Mouse (Mus musculus) midbrain, postnatal 0 days (tissue): ENCODE results near the gene Gid4. TPM values are rescaled to one million over a fixed set of nuclear protein-coding genes. Genes with fewer than 3 reads are reported as not detected.
"Not testable (repeated sequence)": the region's sequence is repeated elsewhere in the genome, so short reads cannot be mapped to it uniquely, and the experiment has no call there.

Experiments used
- ATAC-seq: fragments of 200-750 bp; cut with Nextera tagmentation; 2 replicates; pipeline ENCODE4 v1.8.0; 2017; ENCODE audit warnings: moderate number of reproducible peaks, mild to moderate bottlenecking, moderate TSS enrichment, moderate library complexity; ENCODE audit not compliant: low FRiP score
- DNase-seq: peaks from one replicate; pipeline ENCODE4 v3.0.0-alpha.2; 2015; ENCODE audit warnings: low spot score
- H3K27ac ChIP-seq: fragments of 300-500 bp; sonication (generic); 2 replicates; pipeline ENCODE4 v1.5.1; 2014; ENCODE audit warnings: low read depth, mild to moderate bottlenecking, low read length, mixed read lengths
- H3K27me3 ChIP-seq: fragments of 300-500 bp; sonication (generic); 2 replicates; pipeline ENCODE4 v1.6.1; 2014; ENCODE audit warnings: low read length, control low read depth, mixed read lengths; ENCODE audit not compliant: insufficient read depth
- H3K36me3 ChIP-seq: fragments of 300-500 bp; sonication (generic); 2 replicates; pipeline ENCODE4 v1.6.1; 2014; ENCODE audit warnings: low read length, control low read depth, mixed read lengths; ENCODE audit not compliant: insufficient read depth
- H3K4me1 ChIP-seq: fragments of 300-500 bp; sonication (generic); 2 replicates; pipeline ENCODE4 v1.6.1; 2014; ENCODE audit warnings: mild to moderate bottlenecking, control low read depth, antibody characterized with exemption, low read length, mixed read lengths; ENCODE audit not compliant: insufficient read depth
- H3K4me2 ChIP-seq: fragments of 300-500 bp; sonication (generic); 2 replicates; pipeline ENCODE4 v1.6.1; 2014; ENCODE audit warnings: low read depth, mild to moderate bottlenecking, low read length, mixed read lengths; ENCODE audit not compliant: poor library complexity, severe bottlenecking
- H3K4me3 ChIP-seq: fragments of 300-500 bp; sonication (generic); 2 replicates; pipeline ENCODE4 v1.5.1; 2014; ENCODE audit warnings: low read depth, mild to moderate bottlenecking, low read length, moderate library complexity
- H3K9ac ChIP-seq: fragments of 300-500 bp; sonication (generic); replicated peaks from 2 replicates; pipeline ENCODE4 v1.6.1; 2014; ENCODE audit warnings: mild to moderate bottlenecking, low read length, moderate library complexity, mixed read lengths; ENCODE audit not compliant: poor library complexity, severe bottlenecking
- H3K9me3 ChIP-seq: fragments of 300-500 bp; sonication (generic); 2 replicates; pipeline ENCODE4 v1.6.1; 2016; ENCODE audit warnings: low read length, control low read depth
- CTCF ChIP-seq: IDR thresholded peaks from 2 replicates; pipeline ENCODE4 v1.5.1; 2016; ENCODE audit warnings: antibody characterized with exemption, mild to moderate bottlenecking
- WGBS: fragments of 180-500 bp; shearing (Covaris S2); extraction: QIAGEN DNeasy Blood & Tissue Kit; methylation state at CpG from one replicate; pipeline ENCODE4 v1.1.7; 2014; 5-methylcytosine and 5-hydroxymethylcytosine counted together
- polyA plus RNA-seq: library from polyadenylated mRNA; unstranded; fragments of >200 nt; fragmentation: Nextera tagmentation; extraction: Ambion mirVana; gene quantifications from 2 replicates; pipeline ENCODE4 v1.2.1, GENCODE M21; 2015
- total RNA-seq: library from RNA; depleted of rRNA; stranded (reverse); fragments of >200 nt; gene quantifications from 2 replicates; pipeline ENCODE4 v1.2.3, GENCODE M21; 2014

Gid4 gene
- total and polyA plus RNA-seq, 2 experiments from 2014 or later, result 20.1 to 32.2 TPM

GRCm38 (mm10) chr11:60435133-60435532 lies 18.2 kb downstream of the Gid4 start:
- no peak for ATAC-seq
- H3K4me3 ChIP-seq, result no peak overlapping the region
- H3K4me2 ChIP-seq, result no peak overlapping the region
- no peak for DNase-seq
- no peak overlapping the region for H3K27ac ChIP-seq
- H3K9ac ChIP-seq, result no peak overlapping the region
- no peaks in the 10 kb centered on the region for H3K9me3 ChIP-seq
- 96% methylated on average over 1 of the region's 1 CpGs for WGBS
- H3K27me3 ChIP-seq, result no peaks in the 10 kb centered on the region
- peaks cover 39% of the 10 kb centered on the region for H3K36me3 ChIP-seq
- no peak for TF ChIP-seq CTCF
- H3K4me1 ChIP-seq, result no peaks in the 10 kb centered on the region

GRCm38 (mm10) chr11:60436618-60437017 lies 19.7 kb downstream of the Gid4 start:
- H3K4me1 ChIP-seq, result no peaks in the 10 kb centered on the region
- H3K27me3 ChIP-seq, result no peaks in the 10 kb centered on the region
- H3K9ac ChIP-seq, result no peak overlapping the region
- no peak overlapping the region for H3K4me3 ChIP-seq
- DNase-seq, result no peak
- 92% methylated on average over 3 of the region's 3 CpGs for WGBS
- H3K4me2 ChIP-seq, result no peak overlapping the region
- ATAC-seq, result no peak
- H3K9me3 ChIP-seq, result no peaks in the 10 kb centered on the region
- H3K36me3 ChIP-seq, result peaks cover 45% of the 10 kb centered on the region
- H3K27ac ChIP-seq, result no peak overlapping the region
- TF ChIP-seq CTCF, result no peak

- whole genome bisulfite sequencing, result 31% methylated on average over 1 of the region's 1 CpGs
- H3K4me2 ChIP-seq, H3K4me1 ChIP-seq, H3K9ac ChIP-seq, ATAC-seq, H3K4me3 ChIP-seq, H3K27me3 ChIP-seq, DNase-seq, H3K9me3 ChIP-seq, H3K27ac ChIP-seq: not testable (repeated sequence)
- peaks cover 52% of the 10 kb centered on the region for H3K36me3 ChIP-seq
Measured at GRCm38 (mm10) chr11:60439621-60440020, 22.7 kb downstream of the Gid4 start.

GRCm38 (mm10) chr11:60440176-60440575 lies 23.2 kb downstream of the Gid4 start:
- DNase-seq, result no peak
- peaks cover 46% of the 10 kb centered on the region for H3K36me3 ChIP-seq
- H3K4me1 ChIP-seq, result no peaks in the 10 kb centered on the region
- no peak overlapping the region for H3K9ac ChIP-seq
- ATAC-seq, result no peak
- H3K27ac ChIP-seq, result no peak overlapping the region
- TF ChIP-seq CTCF, result no peak
- H3K4me2 ChIP-seq, result no peak overlapping the region
- 54% methylated on average over 7 of the region's 7 CpGs for WGBS
- H3K4me3 ChIP-seq, result no peak overlapping the region
- H3K9me3 ChIP-seq, result no peaks in the 10 kb centered on the region
- no peaks in the 10 kb centered on the region for H3K27me3 ChIP-seq

- Histone ChIP-seq H3K4me1 (no peaks in the 10 kb centered on the region), H3K4me2 (no peak overlapping the region), H3K9ac (no peak overlapping the region), H3K27me3 (no peaks in the 10 kb centered on the region), H3K27ac (no peak overlapping the region), H3K36me3 (peaks cover 35% of the 10 kb centered on the region), H3K9me3 (no peaks in the 10 kb centered on the region), H3K4me3 (no peak overlapping the region)
- no peak for TF ChIP-seq CTCF
- WGBS, result 82% methylated on average over 6 of the region's 6 CpGs
- ATAC-seq (no peak), DNase-seq (no peak)
Measured at GRCm38 (mm10) chr11:60442896-60443295, 26.0 kb downstream of the Gid4 start.

- DNase-seq (no peak), ATAC-seq (no peak)
- no peak for TF ChIP-seq CTCF
- H3K27me3 ChIP-seq, result no peaks in the 10 kb centered on the region
- H3K4me1 ChIP-seq, result no peaks in the 10 kb centered on the region
- H3K9me3 ChIP-seq, result no peaks in the 10 kb centered on the region
- H3K9ac ChIP-seq, result no peak overlapping the region
- H3K36me3 ChIP-seq, result peaks cover 27% of the 10 kb centered on the region
- 79% methylated on average over 4 of the region's 4 CpGs for WGBS
- H3K27ac ChIP-seq, result no peak overlapping the region
- no peak overlapping the region for H3K4me2 ChIP-seq
- H3K4me3 ChIP-seq, result no peak overlapping the region
Measured at GRCm38 (mm10) chr11:60444007-60444406, 27.1 kb downstream of the Gid4 start.
